Mouse (Mus musculus) hindbrain, embryonic 10.5 days (tissue): ENCODE results near the gene Sap30. TPM values are rescaled to one million over a fixed set of nuclear protein-coding genes. Genes with fewer than 3 reads are reported as not detected.
"Not testable (repeated sequence)": the region's sequence is repeated elsewhere in the genome, so short reads cannot be mapped to it uniquely, and the experiment has no call there.

Experiments
- DNase-seq: peaks from one replicate; pipeline ENCODE4 v3.0.0-alpha.2; 2017; ENCODE audit warnings: low spot score
- H3K27ac ChIP-seq: fragments of 300-500 bp; sonication (generic); 2 replicates; pipeline ENCODE4 v1.5.1; 2016; ENCODE audit warnings: mild to moderate bottlenecking, moderate library complexity
- H3K27me3 ChIP-seq: fragments of 300-500 bp; sonication (generic); 2 replicates; pipeline ENCODE4 v1.6.1; 2016; ENCODE audit warnings: mild to moderate bottlenecking; ENCODE audit not compliant: poor library complexity, insufficient read depth, severe bottlenecking
- H3K36me3 ChIP-seq: fragments of 300-500 bp; sonication (generic); 2 replicates; pipeline ENCODE4 v1.6.1; 2016; ENCODE audit warnings: mild to moderate bottlenecking, moderate library complexity
- H3K4me1 ChIP-seq: fragments of 300-500 bp; sonication (generic); replicated peaks from 2 replicates; pipeline ENCODE4 v1.6.1; 2016; ENCODE audit warnings: mild to moderate bottlenecking
- H3K4me3 ChIP-seq: fragments of 300-500 bp; sonication (generic); 2 replicates; pipeline ENCODE4 v1.5.1; 2016; ENCODE audit warnings: mild to moderate bottlenecking, moderate library complexity
- H3K9me3 ChIP-seq: fragments of 300-500 bp; sonication (generic); 2 replicates; pipeline ENCODE4 v1.6.1; 2016; ENCODE audit warnings: mild to moderate bottlenecking, moderate library complexity
- WGBS: fragments of 180-500 bp; shearing (Covaris S2); methylation state at CpG from one replicate; pipeline ENCODE4 v1.1.7; 2016; 5-methylcytosine and 5-hydroxymethylcytosine counted together
- polyA plus RNA-seq: library from polyadenylated mRNA; unstranded; fragments of >200 nt; fragmentation: Nextera tagmentation; extraction: Ambion mirVana; gene quantifications from 2 replicates; pipeline ENCODE4 v1.2.1, GENCODE M21; 2016

Gene Sap30
- polyA plus RNA-seq, 1 experiment from 2014 or later, result 97.8 TPM

DNA sequence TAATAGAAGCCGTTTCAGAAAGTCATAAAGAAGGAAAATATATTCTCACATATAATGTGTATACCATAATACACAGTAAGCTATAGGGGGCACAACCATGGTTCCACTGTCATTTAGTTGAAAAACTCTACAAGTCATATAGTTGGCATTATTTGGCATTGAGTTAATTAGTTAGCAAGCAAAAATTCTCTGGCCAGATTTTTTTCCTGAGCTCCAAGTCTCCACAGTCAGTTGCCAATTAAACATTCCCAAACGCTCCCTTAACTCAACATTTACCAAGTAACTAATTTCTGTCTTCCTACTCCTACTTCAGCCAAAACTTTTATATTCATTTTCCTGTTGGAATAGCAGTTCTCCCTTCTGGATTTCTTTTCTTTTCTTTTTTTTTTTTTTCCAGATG is 34.3 kb downstream of the Sap30 start:
- Histone ChIP-seq H3K27ac (no peak overlapping the region), H3K9me3 (no peaks in the 10 kb centered on the region), H3K4me3 (no peak overlapping the region), H3K36me3 (no peaks in the 10 kb centered on the region), H3K27me3 (no peaks in the 10 kb centered on the region), H3K4me1 (no peaks in the 10 kb centered on the region)
- 88% methylated on average over 2 of the region's 2 CpGs for WGBS
- no peak for DNase-seq

DNA sequence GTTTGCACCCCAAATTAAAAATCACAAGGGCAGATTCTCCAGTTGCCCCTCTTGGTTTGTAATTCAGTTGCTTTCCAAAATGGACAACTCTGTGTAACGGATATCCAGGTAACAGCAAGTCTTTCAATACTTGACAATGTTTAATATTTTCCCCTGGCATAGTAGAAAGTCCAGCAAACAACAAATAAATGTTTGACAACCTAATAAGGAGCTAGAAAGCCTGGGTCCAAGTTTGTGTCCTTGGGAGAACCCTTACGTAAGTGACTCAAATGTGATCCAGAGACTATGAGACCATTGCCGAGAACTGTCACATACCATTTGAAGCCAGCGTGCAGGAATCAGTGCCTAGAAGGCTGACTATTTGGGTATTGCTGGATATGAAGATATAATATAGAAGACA is 35.8 kb downstream of the Sap30 start:
- no peaks in the 10 kb centered on the region for H3K27me3 ChIP-seq
- no peaks in the 10 kb centered on the region for H3K36me3 ChIP-seq
- H3K4me3 ChIP-seq, result no peak overlapping the region
- H3K27ac ChIP-seq, result no peak overlapping the region
- no peaks in the 10 kb centered on the region for H3K9me3 ChIP-seq
- no peak for DNase-seq
- no peaks in the 10 kb centered on the region for H3K4me1 ChIP-seq
- 96% methylated on average over 4 of the region's 4 CpGs for WGBS

DNA sequence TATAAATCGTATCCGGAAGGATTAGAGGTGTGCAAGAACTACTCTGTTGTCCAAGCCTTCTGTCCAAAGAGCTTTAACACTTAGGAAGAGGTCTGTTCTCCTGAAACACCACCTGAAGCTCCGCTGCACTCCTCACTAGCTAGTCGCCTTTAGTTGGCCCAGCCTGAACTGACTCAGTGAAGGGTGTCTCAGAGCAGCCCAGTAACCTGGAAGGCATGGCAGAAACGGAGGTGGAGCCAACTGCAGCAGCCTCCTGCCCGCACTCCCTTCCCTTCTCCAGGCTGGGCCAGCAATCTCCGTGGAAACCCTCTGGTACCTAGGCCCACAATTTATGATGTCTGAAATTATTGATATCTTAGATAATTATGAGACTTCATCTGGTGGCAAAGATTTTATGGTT is 36.9 kb downstream of the Sap30 start:
- no peak for DNase-seq
- H3K27ac ChIP-seq, result no peak overlapping the region
- 75% methylated on average over 7 of the region's 7 CpGs for WGBS
- H3K4me1 ChIP-seq, result no peaks in the 10 kb centered on the region
- H3K4me3 ChIP-seq, result no peak overlapping the region
- no peaks in the 10 kb centered on the region for H3K36me3 ChIP-seq
- H3K27me3 ChIP-seq, result no peaks in the 10 kb centered on the region
- H3K9me3 ChIP-seq, result no peaks in the 10 kb centered on the region

DNA sequence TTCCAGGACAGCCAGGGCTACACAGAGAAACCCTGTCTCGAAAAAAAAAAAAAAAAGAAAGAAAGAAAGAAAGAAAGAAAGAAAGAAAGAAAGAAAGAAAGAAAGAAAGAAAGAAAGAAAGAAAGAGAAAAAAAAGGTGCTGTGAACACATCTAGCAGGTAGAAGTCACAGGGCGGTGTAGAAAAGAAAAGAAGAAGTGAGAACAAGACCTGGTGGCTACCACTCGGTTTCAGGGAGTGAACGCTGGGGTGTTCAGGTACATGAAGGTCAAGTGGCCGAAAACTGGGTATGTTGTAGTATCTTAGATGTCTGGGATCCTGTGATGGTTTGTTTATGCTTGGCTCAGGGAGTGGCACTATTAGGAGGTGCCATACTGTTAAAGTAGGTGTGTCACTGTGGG is 41.8 kb downstream of the Sap30 start:
- H3K4me3 ChIP-seq, H3K9me3 ChIP-seq, H3K27ac ChIP-seq, H3K27me3 ChIP-seq, H3K4me1 ChIP-seq, DNase-seq, H3K36me3 ChIP-seq: not testable (repeated sequence)
- WGBS, result 86% methylated on average over 5 of the region's 5 CpGs

DNA sequence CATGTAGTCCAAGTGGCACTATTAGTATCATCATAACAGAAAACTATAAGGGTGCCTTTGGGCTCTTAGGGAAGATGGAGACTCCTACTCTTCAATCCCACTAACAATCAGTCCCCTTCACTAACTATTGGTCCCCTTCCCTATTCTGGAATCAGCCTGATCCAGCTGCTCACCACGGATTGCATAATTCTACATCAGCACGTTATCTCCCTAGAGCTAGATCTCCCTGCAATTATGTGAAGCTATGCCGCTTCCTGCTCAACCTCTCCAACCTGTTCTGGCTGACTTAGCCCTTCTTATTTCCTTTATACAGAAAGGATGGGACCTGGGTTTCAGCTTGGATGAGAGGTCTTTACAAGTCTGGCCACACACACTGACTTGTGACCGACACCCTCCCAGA is 44.4 kb downstream of the Sap30 start:
- H3K4me3 ChIP-seq, result no peak overlapping the region
- H3K4me1 ChIP-seq, result peaks cover 4% of the 10 kb centered on the region; the same call in 1 of the 2 replicates
- H3K27me3 ChIP-seq, result no peaks in the 10 kb centered on the region
- no peaks in the 10 kb centered on the region for H3K36me3 ChIP-seq
- no peaks in the 10 kb centered on the region for H3K9me3 ChIP-seq
- DNase-seq, result no peak
- no peak overlapping the region for H3K27ac ChIP-seq
- WGBS, result 74% methylated on average over 4 of the region's 4 CpGs

DNA sequence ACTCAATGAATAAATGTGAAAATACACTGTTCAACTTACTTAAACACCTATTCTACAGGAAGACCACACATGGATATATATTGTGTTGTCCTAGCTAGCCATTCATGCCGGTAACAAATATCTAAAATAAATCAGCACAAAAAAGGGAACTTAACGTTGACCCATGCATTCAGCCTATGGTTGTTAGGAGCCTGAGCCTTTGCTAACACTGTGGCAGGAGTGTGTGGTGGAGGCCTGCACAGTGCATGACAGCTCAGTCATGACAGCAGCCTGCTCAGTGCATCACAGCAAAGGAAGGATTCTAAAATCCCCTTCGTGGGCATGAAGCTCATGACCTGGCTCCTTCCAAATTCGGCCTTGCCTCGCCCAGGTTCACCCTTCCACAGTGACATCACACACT is 46.1 kb downstream of the Sap30 start:
- DNase-seq, result no peak
- Histone ChIP-seq H3K36me3 (no peaks in the 10 kb centered on the region), H3K4me3 (no peak overlapping the region), H3K27ac (no peak overlapping the region), H3K4me1 (peaks cover 4% of the 10 kb centered on the region; the same call in 1 of the 2 replicates), H3K9me3 (no peaks in the 10 kb centered on the region), H3K27me3 (no peaks in the 10 kb centered on the region)
- WGBS, result 90% methylated on average over 5 of the region's 5 CpGs

DNA sequence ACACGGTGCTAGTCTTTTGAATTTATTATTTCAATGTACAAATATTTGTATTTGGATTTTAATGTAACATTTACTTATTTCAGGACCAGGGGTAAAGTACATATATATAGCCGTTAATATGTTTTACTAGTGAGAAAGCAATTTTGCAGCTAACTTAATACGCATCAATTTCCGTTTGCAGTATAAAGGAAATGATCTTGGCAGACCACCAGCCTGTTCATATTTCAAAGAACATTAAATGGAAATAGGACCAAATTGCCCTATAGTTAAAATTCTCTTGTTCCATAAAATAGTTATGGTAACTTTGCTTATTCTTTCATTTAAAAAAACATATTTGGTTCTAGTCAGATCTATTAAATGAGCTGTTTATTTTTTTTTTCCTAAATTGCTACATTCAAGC is 46.5 kb downstream of the Sap30 start:
- WGBS, result 91% methylated on average over 4 of the region's 4 CpGs
- no peak overlapping the region for H3K27ac ChIP-seq
- H3K27me3 ChIP-seq, result no peaks in the 10 kb centered on the region
- H3K9me3 ChIP-seq, result no peaks in the 10 kb centered on the region
- peaks cover 4% of the 10 kb centered on the region; the same call in 1 of the 2 replicates for H3K4me1 ChIP-seq
- no peak overlapping the region for H3K4me3 ChIP-seq
- DNase-seq, result no peak
- H3K36me3 ChIP-seq, result no peaks in the 10 kb centered on the region

DNA sequence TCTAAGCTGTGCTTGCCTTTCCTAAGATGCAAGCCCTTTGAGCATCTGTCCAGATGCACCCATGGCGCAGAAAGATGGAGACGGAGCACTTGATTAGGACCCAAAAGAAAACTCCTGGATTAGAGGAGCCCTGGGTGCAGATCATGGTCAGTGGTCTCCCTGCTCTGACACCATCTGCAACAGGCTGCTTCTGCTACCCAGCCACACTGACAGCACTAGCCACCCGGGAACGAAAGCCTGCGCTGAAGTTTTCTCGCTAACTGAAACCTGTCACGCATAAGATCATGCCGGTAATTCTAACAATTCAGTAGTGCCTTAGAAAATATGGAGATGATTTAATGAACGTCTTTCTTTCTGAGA is 51.2 kb downstream of the Sap30 start:
- no peaks in the 10 kb centered on the region for H3K9me3 ChIP-seq
- WGBS, result 88% methylated on average over 9 of the region's 9 CpGs

DNA sequence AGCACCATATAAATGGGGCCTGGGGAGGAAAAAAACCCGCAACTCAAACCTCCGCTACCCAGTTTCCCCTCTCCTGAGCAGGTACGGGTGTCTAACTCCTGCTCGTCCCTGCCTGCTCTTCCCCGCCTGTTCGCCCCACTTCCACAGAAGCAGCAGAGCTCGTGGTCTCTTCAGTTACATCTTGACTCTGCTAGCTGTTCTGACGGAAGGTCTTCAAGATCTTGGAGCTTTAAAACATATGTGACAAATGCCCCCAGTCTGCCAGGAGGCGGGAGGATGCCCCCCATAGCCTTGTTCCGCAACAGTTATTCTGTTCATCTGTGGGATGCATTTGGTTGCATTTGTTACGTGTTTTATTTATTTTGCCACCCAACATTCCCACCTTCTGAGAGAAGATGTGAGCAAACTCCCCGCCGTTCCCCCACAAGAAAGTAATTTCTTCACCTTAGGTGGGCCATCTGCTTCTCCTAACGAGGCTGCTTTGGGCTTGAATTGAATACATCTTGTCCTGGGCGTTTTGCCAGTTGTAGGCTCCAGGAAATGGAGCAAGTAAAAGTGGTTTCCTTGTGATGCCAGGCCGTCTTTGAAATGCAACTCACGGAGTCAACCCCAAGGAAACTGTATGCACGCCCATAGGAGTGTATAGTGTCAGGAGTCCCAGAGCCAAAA is 51.8 kb downstream of the Sap30 start:
- Histone ChIP-seq H3K4me3 (no peak overlapping the region), H3K36me3 (no peaks in the 10 kb centered on the region), H3K4me1 (peaks cover 4% of the 10 kb centered on the region; the same call in 1 of the 2 replicates), H3K9me3 (no peaks in the 10 kb centered on the region), H3K27me3 (no peaks in the 10 kb centered on the region), H3K27ac (no peak overlapping the region)
- DNase-seq, result no peak
- 65% methylated on average over 18 of the region's 18 CpGs for WGBS

More for the DNA sequence above, 51.2 kb downstream of the Sap30 start:
- peaks cover 4% of the 10 kb centered on the region; the same call in 1 of the 2 replicates for H3K4me1 ChIP-seq
- H3K4me3 ChIP-seq, result no peak overlapping the region
- no peaks in the 10 kb centered on the region for H3K36me3 ChIP-seq
- no peak overlapping the region for H3K27ac ChIP-seq
- DNase-seq, result no peak
- H3K27me3 ChIP-seq, result no peaks in the 10 kb centered on the region

DNA sequence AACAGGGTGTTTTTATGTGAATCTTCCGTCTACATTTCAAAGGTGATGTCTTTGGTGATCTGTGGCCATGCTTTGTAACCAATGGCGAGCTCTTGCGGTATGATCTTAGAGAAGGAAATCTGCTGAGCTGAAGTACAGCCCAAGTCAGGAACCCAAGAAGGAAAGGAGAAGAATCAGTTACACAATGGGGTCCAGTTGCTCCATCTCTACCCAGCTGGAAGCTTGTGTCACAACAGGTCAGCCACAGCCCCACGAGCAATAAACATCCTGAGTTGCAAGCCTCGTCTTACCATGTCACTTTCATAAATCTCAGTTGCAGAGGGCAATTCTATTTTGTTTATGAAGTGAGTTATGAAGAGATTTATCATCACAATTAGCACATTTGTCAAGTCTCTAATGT is 54.9 kb downstream of the Sap30 start:
- DNase-seq, result no peak
- peaks cover 10% of the 10 kb centered on the region for H3K4me1 ChIP-seq
- WGBS, result 85% methylated on average over 5 of the region's 5 CpGs
- no peak overlapping the region for H3K4me3 ChIP-seq
- no peaks in the 10 kb centered on the region for H3K36me3 ChIP-seq
- H3K27me3 ChIP-seq, result no peaks in the 10 kb centered on the region
- H3K27ac ChIP-seq, result no peak overlapping the region
- H3K9me3 ChIP-seq, result no peaks in the 10 kb centered on the region

Other genes starting within 250 kb of the Sap30 start
- gene Hand2, start 166.9 kb downstream of the Sap30 start, polyA plus RNA-seq, result 0.20 TPM in 1 of 2 replicates, not detected in the other
- 0.61 and 0.90 TPM in 2 replicates for gene Scrg1, start 31.9 kb downstream of the Sap30 start, polyA plus RNA-seq
- 389 and 567 TPM in 2 replicates for gene Hmgb2, start 24.0 kb upstream of the Sap30 start, polyA plus RNA-seq
- gene Galnt7, start 165.2 kb upstream of the Sap30 start, polyA plus RNA-seq, result 14.7 and 23.6 TPM in 2 replicates